Mouse (Mus musculus) kidney, postnatal 36 days (tissue): ENCODE results near the gene 1700123O20Rik.

Experiments used
- DNase-seq, 2 experiments: peaks; one replicate each; pipeline ENCODE4 v3.0.0; 2021 to 2022; ENCODE audit warnings: mixed read lengths in 2 of 2

The 1700123O20Rik gene

GRCm38 (mm10) chr14:54678657-54679304, 7.2 kb upstream of the 1700123O20Rik start:
- peak in 1 of 2 experiments; percentile 17 for DNase-seq

- no peak for DNase-seq
Measured at GRCm38 (mm10) chr14:54682396-54682795, 3.6 kb upstream of the 1700123O20Rik start.

GRCm38 (mm10) chr14:54685471-54685870, 545 bp upstream of the 1700123O20Rik start:
- no peak for DNase-seq

GRCm38 (mm10) chr14:54686522-54687143, 617 bp downstream of the 1700123O20Rik start, which contains the start of gene Acin1:
Gene Acin1 (minus strand): TSS chr14:54686931.
- DNase-seq = peak; percentile 100

- DNase-seq = no peak
Measured at GRCm38 (mm10) chr14:54687251-54687650, 1.2 kb downstream of the 1700123O20Rik start.

- no peak for DNase-seq
Measured at GRCm38 (mm10) chr14:54695042-54695441, 9.0 kb downstream of the 1700123O20Rik start.

GRCm38 (mm10) chr14:54696752-54697151, 10.7 kb downstream of the 1700123O20Rik start:
- DNase-seq = no peak

- no peak for DNase-seq
Measured at GRCm38 (mm10) chr14:54698733-54699132, 12.7 kb downstream of the 1700123O20Rik start, which contains the start of gene Gm29776. Gene Gm29776 (minus strand): TSS chr14:54698833.

- DNase-seq = no peak
Measured at GRCm38 (mm10) chr14:54699586-54699985, 13.6 kb downstream of the 1700123O20Rik start.

GRCm38 (mm10) chr14:54701298-54701697, 15.3 kb downstream of the 1700123O20Rik start:
- DNase-seq = peak; percentile 71 to 92

GRCm38 (mm10) chr14:54703207-54703606, 17.2 kb downstream of the 1700123O20Rik start:
- DNase-seq = no peak

- DNase-seq = no peak
Measured at GRCm38 (mm10) chr14:54705844-54706243, 19.8 kb downstream of the 1700123O20Rik start.

GRCm38 (mm10) chr14:54706589-54707320, 20.7 kb downstream of the 1700123O20Rik start:
- DNase-seq = no peak

GRCm38 (mm10) chr14:54709054-54709453, 23.0 kb downstream of the 1700123O20Rik start:
- DNase-seq = no peak

GRCm38 (mm10) chr14:54712074-54712473, 26.1 kb downstream of the 1700123O20Rik start, which contains the start of gene Cebpe:
Gene Cebpe (minus strand): TSS chr14:54712174.
- no peak for DNase-seq

GRCm38 (mm10) chr14:54712861-54713260, 26.8 kb downstream of the 1700123O20Rik start:
- DNase-seq = peak; percentile 57 to 61

- DNase-seq = peak; percentile 76 to 84
Measured at GRCm38 (mm10) chr14:54714121-54714520, 28.1 kb downstream of the 1700123O20Rik start.

- peak; percentile 29 to 53 for DNase-seq
Measured at GRCm38 (mm10) chr14:54714617-54715081, 28.6 kb downstream of the 1700123O20Rik start.

GRCm38 (mm10) chr14:54715402-54715801, 29.4 kb downstream of the 1700123O20Rik start:
- no peak for DNase-seq

- DNase-seq = no peak
Measured at GRCm38 (mm10) chr14:54720041-54720440, 34.0 kb downstream of the 1700123O20Rik start.

GRCm38 (mm10) chr14:54720654-54721350, 34.8 kb downstream of the 1700123O20Rik start:
- peak in 1 of 2 experiments; percentile 14 for DNase-seq

GRCm38 (mm10) chr14:54721711-54722110, 35.7 kb downstream of the 1700123O20Rik start:
- no peak for DNase-seq

GRCm38 (mm10) chr14:54724049-54724448, 38.0 kb downstream of the 1700123O20Rik start:
- DNase-seq = no peak
